Mouse (Mus musculus) heart, postnatal 25 days (tissue): Measurements from ENCODE around the gene Tph1. TPM values are rescaled to one million over a fixed set of nuclear protein-coding genes. Genes with fewer than 3 reads are reported as not detected.
"Not testable (repeated sequence)": the region's sequence is repeated elsewhere in the genome, so short reads cannot be mapped to it uniquely, and the experiment has no call there.

Source experiments
- DNase-seq: peaks from one replicate; pipeline ENCODE4 v3.0.0; 2022; ENCODE audit warnings: low spot score
- intact Hi-C: fragments of 180-260 bp; cut with DNase I; formaldehyde crosslinking; loops from one replicate; pipeline ENCODE4 v1.15.1; 2025
- total RNA-seq, 2 experiments: library from RNA; stranded (reverse); gene quantifications; 2 replicates each; pipeline ENCODE4 v1.2.3; 2021

Tph1 gene
- total RNA-seq, result not detected

DNA sequence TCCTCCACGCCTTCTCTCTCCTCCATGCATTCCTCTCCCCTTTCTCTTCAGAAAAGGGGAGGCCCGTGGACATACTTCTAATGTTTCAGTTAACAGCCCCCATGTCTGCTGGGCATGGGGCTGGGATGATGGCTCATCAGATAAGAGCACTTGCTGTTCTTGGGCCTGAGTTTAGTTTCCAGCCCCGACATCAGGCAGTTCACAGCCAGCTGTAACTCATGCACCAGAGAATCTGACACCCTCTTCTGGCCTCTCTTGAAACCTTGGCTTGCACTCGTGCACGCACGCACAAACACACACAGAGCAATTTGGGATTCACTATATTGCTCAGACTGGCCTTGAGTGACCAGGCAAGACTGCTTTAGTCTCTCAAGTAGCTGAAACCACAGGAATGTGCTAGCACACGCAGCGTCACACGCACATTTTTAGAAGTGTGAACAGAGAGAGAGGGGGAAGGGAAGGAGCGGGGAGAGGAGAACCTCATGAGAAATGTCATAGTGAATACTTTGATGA lies at the start of gene Tph1:
TSS of gene Tph1 (minus strand) at position 378 of the 513 bp plus-strand sequence.
- DNase-seq, result no peak
- intact Hi-C loops, result no loop called here

DNA sequence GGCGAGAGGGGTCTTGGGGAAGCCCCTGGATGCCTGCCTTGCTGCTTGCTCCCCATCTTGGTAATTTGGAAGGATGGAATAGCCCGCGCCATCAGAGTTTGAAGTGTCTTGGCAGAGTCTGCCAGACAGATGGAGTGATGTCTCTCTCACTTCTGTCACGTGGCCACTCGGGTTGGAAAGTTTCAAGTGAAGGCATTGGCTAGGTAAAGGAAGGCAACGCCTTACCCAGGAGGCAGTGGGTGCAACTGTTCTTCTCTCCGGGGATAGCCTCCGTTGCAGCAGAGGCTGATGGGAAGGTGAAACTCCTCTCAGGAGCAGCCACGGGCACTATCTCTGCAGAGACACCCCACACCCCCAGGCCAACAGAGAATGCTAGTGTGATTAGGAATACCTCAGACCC lies 48.1 kb upstream of the Tph1 start:
- intact Hi-C loops, result no loop called here
- no peak for DNase-seq

DNA sequence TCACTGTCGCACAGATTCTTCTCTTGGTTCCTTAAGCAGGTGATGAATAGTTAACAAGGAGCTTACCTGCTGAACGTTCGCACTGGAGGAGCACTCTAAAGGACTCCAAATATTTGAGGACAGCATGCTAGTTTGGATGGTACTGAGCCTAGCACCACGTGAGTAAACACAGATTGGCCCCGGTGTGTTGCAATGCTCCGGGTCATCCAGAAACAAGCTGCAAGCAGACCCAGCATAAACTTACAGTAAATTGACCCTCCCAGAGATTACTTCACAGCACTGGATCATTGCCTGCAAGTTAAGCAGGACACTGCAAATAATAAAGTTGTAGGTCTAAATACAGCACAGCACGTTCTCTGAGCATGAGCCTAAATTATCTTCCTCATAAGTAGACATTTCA lies 47.2 kb upstream of the Tph1 start:
- intact Hi-C loops, result loop anchor here (10.0 kb wide), 1 partner anchor 685 kb away; the partner anchor contains the start of genes Abcc6 and Nomo1
- no peak for DNase-seq

DNA sequence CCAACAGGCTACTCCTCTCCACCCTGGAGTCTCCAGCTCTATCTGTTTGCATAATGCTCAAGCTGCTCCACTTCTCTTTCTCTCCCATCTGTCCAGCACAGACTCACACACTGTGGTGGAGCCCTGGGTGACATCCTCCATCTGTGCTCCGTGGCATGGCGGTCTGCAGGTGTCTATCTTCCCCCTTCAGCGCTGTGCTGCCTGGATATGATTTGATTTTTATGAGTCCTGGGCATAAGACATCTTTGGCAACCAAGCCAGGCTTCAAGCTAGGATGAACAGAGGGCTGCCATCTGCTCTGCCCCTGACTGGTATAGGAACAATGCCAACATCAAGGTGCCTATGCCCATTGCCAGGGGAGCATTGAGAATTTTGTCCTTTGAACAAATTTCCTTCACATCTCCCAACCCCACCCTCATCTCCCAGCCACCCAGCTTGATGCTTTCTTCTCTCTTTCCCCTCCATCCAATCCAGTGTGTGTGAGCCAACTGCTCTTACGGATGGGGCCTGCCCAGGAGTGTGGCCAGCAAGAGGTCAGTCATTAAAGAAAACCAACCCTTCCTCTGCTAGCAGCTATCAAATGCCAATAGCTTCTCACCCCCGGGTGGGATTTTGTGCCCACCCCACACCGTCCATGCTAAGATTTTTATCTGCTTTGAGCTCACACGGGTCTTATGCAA lies 46.4 kb upstream of the Tph1 start:
- intact Hi-C loops, result loop anchor here (10.0 kb wide), 1 partner anchor 684 kb away; the partner anchor contains the start of genes Abcc6 and Nomo1
- no peak for DNase-seq

DNA sequence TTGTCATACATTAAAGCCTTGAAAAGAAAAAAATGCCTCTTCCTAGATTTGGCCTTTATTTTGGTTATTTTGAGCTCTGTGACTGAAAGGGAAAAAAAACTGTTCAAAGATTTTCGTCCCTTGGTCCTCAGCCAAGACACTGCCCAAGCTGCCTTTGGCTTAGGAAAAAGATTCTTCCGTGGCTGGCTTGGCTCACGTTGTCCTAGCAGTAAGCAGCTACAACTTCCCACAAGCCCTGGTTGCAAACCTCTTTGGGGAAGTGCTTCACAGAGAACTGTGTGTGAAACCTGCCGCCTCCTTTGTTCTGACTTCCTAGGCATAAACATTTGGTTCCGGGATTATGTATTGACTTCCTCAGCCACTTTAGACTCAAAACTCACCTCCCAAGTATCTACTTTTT lies 44.6 kb upstream of the Tph1 start:
- no peak for DNase-seq
- intact Hi-C loops, result loop anchor here (10.0 kb wide), 1 partner anchor 682 kb away; the partner anchor contains the start of genes Abcc6 and Nomo1

DNA sequence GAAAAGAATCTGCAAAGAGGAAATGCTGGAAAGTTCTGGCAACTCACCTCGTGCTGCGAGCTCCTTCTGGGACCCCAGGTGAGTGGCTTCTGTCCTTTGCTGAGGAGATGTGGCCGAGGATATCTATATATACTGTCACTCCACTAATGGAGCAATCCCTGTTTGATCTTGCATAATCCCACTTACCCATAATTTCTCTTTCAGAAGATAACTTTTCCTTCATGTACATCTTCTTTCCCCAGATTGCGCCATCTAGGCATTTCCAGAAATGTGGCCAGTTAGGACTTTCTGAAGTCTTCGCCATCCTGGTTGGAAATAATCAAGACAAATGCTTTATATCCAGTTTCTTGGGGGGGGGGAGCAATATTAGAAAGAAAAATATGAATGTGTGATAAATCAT lies 43.3 kb upstream of the Tph1 start, which contains the start of gene Saa3:
TSS of gene Saa3 (minus strand) at position 101 of the 400 bp plus-strand sequence.
- no peak for DNase-seq
- intact Hi-C loops, result loop anchor here (2.0 to 10.0 kb wide), 2 partner anchors 55 to 681 kb away; partner anchors contain the start of genes Abcc6 and Nomo1

DNA sequence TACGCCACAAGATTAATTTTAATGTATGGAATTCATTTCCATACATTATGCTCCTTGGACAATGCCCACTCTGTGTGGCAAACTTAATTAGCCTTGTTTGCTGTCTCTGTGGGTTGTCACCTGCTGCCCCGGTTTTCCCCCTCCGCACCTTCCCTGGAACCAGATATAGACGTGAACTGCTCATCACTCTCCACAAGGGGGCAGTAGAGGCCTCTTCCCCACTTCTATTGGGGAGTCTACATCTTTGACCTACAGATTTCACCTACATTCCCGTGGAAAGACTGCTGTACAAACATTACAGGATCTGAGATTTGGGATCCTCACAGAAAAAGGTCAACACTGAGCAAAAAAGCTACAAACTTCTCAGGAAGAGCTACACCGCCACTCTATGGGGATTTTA lies 42.2 kb upstream of the Tph1 start:
- intact Hi-C loops, result loop anchor here (2.0 to 10.0 kb wide), 2 partner anchors 56 to 680 kb away; partner anchors contain the start of genes Abcc6 and Nomo1
- DNase-seq, result no peak

DNA sequence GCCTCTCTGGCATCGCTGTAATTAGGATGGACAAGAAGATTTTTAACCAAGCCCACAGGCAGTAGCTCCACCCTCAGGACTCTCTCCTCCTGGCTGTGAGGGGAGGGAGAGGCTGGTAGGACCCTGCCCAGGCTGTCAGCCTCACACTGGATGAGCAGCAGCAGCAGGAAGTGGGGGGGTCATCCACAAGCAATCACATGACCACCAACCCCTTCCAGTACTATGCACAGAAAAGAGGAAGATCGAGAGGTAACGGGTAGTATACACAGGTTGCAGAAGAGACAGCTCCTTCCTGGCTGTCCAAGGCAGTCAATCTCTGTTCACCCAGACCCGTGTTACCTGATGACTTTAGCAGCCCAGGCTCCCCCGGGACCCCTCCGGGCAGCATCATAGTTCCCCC lies 39.9 kb upstream of the Tph1 start:
- intact Hi-C loops, result loop anchor here (10.0 kb wide), 1 partner anchor 677 kb away; the partner anchor contains the start of genes Abcc6 and Nomo1
- no peak for DNase-seq

DNA sequence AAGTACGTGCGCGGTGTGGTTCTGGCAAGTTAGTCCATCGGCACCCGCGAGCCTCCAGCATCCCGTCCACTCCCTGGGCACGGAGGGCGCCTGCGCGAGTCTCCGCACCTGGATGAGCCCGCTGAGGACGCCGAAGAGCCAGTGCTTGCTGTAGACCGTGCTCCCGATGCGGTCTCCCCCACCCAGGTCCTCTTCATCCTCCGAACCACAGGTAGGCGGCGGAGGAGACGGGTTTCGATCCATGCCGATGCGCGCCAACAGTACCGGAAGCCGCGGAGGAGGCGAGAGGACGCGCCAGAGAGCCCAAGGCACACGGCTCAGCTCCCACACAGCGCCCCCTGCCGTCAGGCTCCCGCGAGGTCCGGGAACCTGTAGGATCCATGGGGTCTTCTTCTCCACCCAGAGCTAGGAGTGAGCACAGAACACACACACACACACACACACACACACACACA lies 38.1 kb upstream of the Tph1 start, which contains the start of gene Saal1:
TSS of gene Saal1 (minus strand) at position 291 of the 455 bp plus-strand sequence.
- DNase-seq, result peak; percentile 58
- intact Hi-C loops, result loop anchor here (10.0 kb wide), 1 partner anchor 676 kb away; the partner anchor contains the start of genes Abcc6 and Nomo1

DNA sequence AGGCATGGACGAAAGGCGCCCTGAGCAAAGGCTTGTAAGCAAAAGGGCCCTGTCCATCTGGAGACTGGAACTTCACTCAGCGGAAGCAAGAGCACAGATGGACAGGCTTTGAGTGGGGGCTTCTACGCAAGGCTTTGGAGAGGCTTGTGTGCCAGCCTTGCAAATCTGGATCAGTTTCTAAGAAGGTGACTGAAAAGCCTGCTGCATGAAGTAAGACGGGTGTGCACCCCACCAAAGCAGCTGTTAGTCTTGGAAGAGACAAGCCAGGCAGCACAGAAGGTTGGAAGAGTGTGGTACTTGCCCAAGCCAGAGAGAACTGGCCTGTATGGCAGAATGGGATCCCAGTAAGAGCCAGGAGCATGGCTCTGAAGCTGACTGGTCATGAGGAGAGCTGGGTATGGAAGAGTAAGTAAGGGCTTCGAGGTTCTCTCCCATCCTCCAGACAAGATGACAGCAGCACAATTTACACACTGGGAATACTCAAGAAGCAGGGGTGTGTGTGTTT lies 28.2 kb upstream of the Tph1 start:
- no peak for DNase-seq
- intact Hi-C loops, result no loop called here

DNA sequence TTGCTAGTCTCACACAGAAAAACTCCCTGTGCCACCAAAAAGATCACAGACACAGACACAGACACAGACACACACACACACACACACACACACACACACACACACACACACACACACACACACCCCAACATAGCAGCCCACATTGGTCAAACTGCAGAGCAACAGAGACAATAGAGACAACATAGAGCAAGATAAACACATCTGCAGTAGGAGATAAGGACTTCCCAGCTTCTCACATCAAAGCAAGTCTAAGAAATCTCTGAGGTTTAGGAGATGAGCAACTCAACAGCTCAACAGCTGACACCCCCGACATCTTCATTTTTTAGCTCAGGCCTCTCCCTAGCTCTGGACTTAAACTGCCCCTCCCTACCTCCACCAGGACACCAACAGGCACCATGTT lies 24.4 kb upstream of the Tph1 start:
- DNase-seq, result no peak
- intact Hi-C loops, result no loop called here

DNA sequence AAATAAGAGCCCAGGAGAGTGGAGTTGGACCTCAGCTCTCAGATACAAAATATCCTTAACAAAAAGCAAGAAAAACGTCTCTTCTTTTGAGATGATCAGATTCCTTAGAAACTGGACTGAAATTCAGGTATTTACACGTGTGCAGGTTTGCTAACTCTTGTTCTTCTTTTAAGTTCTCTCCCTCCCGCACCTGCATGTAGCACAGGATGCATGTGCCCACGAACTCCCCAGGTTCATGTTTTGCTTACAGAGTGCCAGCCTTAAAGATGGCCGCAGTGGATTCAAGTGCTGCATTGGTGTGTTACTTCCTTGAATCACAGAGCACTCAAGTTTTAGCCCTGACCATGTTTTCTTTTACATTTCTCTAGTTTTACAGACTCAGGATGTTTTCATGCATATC lies 14.5 kb upstream of the Tph1 start:
- no peak for DNase-seq
- intact Hi-C loops, result no loop called here

DNA sequence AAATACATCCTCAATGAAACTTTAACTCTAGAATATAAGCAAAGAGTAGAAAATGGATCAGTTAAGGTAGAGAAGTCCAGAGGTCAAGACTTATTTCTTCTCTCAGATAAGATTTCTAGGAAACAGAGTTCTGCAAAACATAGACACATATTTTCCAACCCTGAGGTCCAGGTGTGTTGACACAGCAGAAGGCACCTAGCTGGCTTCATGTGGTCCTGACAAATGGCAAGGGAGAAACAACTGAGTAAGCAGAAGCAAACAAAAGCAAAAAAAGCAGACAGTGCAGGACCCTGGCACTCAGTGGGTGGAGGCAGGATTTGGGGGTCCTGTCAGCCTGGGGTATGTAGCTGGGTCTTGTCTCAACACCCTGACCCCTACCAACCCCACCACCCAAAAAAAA lies 8.4 kb upstream of the Tph1 start:
- no peak for DNase-seq
- intact Hi-C loops, result no loop called here

DNA sequence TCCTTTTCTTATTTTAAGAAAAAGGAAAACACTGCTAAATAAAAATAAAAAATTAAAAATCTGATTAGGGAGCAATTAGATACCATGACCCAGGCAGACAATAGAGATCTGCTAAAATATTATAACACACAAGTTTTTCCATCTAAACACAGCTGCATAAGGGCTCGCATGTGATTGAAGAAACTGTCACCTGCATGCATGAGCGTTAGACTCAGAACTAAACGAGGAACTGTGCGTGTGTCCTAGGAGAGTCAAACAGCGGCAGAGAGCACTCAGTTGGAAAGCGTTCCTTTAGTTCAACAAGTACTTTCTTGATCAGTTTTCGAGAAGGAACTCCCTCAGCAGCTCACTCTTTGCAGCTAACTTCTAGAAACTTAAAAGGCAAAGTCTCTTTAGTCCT lies 6.7 kb upstream of the Tph1 start:
- DNase-seq, intact Hi-C loops: not testable (repeated sequence)

DNA sequence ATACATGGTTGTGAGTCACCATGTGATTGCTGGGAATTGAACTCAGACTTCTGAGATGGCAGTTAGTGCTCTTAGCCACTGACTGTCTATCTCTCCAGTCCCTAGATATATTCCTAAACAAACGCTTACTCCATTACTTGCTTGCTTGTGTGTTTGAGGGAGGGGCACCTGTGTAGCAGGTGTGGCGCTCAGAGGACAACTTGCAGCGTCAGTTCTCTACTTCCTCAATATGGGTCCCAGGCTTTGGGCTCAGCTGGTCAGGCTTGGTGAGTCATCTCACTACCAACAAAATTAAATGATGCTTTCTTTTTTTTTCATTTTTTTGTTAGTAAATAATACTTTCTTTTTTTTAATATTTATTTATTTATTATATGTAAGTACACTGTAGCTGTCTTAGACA lies 6.1 kb upstream of the Tph1 start:
- intact Hi-C loops, result no loop called here
- DNase-seq, result no peak

DNA sequence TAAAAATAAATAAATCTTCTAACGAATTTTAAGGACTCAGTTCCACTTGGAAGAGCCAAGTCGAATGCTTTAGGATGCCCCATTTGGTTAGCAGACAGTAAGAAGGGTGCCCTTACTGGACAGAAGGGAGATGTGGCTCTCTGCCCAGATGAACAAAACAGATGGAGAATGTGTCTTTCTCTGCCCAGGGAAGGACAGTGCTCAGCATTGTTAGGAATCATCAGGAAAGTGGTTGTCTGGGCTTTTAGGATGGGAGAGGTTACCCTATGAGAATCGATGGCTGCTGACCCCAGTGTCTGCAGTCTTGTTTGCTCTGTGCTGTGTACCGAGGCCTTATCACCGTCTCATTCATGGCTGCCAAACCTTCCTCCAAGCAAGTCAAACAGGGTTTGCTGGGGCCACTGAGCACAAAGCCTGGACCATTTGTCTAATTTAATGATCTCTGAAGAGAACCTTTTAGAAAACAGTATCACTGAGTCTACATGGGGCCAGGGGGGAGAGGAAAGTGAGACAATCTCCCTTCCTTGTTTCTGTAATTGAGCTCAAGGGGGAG lies 4.5 kb upstream of the Tph1 start:
- intact Hi-C loops, result no loop called here

DNA sequence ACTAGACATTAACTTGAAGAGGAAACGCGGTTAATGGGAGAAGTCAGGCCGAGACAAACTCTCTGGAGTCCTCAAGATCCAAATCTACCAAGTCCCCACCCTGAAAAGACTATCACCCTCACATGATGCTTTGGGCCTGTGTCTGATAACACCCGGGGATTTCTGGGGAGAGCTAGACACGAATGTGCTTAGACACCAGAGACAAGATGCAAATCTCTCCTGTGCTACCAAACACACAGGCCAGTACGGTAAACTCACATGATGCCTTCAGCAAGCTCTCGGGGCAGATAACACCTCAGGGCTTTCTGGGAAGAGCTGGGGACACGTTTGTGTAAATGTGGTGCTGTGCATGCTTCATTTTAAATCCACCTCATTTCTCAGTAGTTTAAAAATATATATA lies 3.5 kb upstream of the Tph1 start:
- DNase-seq, result no peak
- intact Hi-C loops, result no loop called here

More for the DNA sequence above, 4.5 kb upstream of the Tph1 start:
- no peak for DNase-seq

DNA sequence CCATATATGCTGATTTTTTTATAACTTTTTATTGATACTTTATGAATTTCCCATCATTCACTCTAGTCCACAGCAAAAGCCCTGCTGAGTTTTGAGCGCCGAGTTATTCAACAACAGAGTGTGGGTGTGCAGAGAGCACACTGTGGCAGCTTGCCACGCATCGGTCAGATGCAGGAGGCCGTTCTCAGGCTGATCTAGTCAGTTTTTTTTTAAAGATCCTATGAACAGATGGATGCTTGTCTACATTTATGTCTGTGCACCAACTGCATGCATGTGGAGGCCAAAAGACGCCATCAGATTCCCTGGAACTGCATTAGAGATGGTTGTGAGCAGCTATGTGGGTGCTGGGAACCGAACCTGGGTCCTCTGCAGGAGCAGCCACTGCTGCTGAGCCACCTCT lies 2.7 kb upstream of the Tph1 start:
- DNase-seq, result no peak
- intact Hi-C loops, result no loop called here

DNA sequence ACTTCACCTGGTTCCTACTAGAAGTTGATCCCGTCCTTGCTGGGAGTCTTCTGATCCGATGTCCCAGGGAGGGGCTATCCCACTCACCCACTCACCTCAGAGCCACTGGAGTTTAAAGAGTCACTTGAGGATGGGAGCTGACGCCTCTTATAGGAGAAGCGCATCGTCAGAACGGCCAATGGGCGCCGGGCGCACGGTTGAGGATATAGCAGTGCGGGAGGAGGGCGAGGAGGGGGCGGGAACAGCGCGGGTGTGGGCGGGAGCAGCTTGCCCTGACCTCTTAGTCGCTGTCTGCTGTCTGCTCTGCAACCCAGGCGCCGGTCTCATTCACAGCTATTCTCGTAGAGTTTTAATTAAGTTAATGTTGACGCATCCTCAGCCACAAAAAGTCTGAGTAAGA lies 5.1 kb downstream of the Tph1 start:
- no peak for DNase-seq
- intact Hi-C loops, result no loop called here

DNA sequence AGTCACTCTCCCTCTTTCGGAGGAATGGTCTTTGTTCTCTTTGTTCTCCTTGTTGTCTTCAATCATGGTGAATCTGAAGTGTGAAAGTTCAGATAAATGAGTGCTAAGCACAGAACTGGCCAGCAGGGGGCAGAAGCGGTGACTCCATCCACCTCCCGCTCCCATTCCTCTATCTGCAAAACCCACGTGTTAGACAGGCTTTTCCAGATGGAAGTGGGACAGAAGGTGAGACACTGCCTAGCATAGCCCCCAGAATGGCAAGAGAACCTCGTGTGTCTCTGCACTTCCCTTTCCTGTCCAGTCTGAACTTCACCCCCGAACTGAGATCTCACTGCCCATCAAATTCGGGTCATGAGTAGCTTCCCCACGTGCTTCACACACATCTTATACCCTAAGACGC lies 7.1 kb downstream of the Tph1 start:
- intact Hi-C loops, result no loop called here
- DNase-seq, result no peak

DNA sequence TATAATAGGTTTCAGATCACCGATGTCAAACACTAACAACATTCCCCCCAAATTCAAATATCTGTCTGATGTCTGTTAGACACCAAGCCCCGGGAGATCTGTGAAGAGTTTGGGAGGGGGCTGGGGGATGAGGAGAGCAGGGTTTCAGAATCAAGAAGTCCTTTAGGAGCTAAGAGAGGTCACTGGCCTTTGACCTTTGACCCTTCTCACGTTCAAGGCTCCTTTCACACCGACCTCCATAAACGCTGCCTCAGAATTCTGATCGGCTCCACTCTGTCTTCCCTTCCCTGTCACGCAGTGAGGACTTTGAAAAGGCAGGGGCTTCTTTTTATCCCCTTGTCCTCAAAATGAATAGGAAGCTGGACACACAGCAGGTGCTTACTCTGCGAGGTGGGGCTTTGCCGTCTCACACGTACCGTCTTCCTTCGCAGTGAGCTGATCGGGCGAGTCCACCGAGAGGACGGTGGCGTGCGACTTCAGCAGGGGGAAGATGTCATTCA lies 10.7 kb downstream of the Tph1 start:
- DNase-seq, result no peak
- intact Hi-C loops, result no loop called here
